Mouse (Mus musculus) bone marrow, adult 2 months (tissue): ENCODE results near the gene Gm1043.

Experiments used
- CTCF ChIP-seq: fragments of 200-500 bp; IDR thresholded peaks from 2 replicates; pipeline ENCODE4 v1.5.1; 2011; ENCODE audit warnings: low read length, control low read depth; ENCODE audit not compliant: control insufficient read depth, insufficient read depth
- POLR2A ChIP-seq: fragments of 200-500 bp; IDR thresholded peaks from 2 replicates; pipeline ENCODE4 v1.6.1; 2011; ENCODE audit warnings: low read depth, mild to moderate bottlenecking, control low read depth, low read length, borderline replicate concordance; ENCODE audit not compliant: control insufficient read depth

DNA sequence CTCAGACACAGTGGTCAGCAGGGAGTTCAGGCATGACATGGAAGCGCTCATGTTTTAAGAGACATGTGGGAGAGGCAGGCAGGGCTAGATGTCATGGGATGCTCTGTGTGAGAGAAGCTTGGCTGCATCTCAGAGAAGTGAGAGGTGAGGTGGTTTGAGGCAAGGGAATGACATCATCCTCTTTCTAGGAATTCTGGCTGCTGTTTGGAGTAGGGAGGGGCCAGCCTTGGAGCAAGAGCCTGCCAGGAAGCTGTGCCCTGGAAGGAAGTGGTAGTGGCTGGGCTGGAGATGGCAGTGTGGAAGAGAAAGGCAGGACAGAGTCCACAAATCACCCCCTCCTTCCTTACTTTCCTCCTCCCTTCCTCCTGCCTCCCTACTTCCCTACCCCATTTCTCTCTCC lies 140.5 kb downstream of the Gm1043 start:
- TF ChIP-seq POLR2A (no peak), CTCF (no peak)
